Mouse (Mus musculus) lung, postnatal 0 days (tissue): ENCODE measurements around the gene Stat2.

Experiments used
- CTCF ChIP-seq: IDR thresholded peaks from 2 replicates; pipeline ENCODE4 v1.5.1; 2016; ENCODE audit warnings: antibody characterized with exemption, mild to moderate bottlenecking
- EP300 ChIP-seq: IDR thresholded peaks from 2 replicates; pipeline ENCODE4 v1.6.1; 2016; ENCODE audit warnings: antibody characterized with exemption, mild to moderate bottlenecking, control low read depth

DNA sequence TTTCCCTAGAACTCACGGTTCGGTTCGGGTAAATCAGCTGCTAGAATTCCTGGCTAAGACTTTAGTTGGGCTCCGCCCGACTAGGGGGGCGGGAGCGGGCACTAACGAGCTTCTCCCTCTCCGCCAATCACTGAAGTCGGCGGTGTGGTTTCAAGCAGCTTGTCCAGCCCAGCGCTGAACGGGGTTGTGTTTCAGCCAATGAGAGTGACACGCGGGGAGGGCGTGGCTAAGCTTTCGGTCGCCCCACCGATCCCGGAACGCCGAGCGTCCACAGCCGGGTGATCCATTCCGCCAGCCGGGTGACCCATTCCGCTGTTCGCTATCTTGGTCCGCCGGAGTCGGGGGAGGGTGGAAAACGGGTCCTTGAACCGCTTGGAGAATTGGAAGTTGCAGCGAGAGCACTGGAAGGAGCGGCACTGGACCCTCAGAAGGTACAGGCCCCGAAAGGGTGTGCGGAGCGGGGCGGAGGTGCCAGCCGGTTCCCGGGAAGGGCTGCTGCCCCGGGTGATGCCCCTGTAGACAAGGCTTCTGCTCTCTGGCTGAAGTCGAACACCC is at the start of gene Stat2:
- no peak for TF ChIP-seq CTCF
- TF ChIP-seq EP300, result 0 out of 2 replicates have a peak, but pooled peaks have one; percentile 30
